Mouse (Mus musculus) testis, adult 2 months (tissue): ENCODE results near the gene Nxn. TPM values are rescaled to one million over a fixed set of nuclear protein-coding genes. Genes with fewer than 3 reads are reported as not detected.
A peak's percentile ranks its signal among the peaks of the same experiment; 100 is the strongest.

Experiments used
- H3K27ac ChIP-seq: fragments of 200-500 bp; 2 replicates; pipeline ENCODE4 v1.5.1; 2012; ENCODE audit warnings: low read depth, low read length; ENCODE audit not compliant: control insufficient read depth, insufficient read depth
- H3K27me3 ChIP-seq: fragments of 200-500 bp; 2 replicates; pipeline ENCODE4 v1.6.1; 2012; ENCODE audit warnings: mild to moderate bottlenecking, low read length, moderate library complexity; ENCODE audit not compliant: control insufficient read depth, insufficient read depth
- H3K36me3 ChIP-seq: fragments of 200-500 bp; 2 replicates; pipeline ENCODE4 v1.6.1; 2012; ENCODE audit warnings: mild to moderate bottlenecking, low read length; ENCODE audit not compliant: control insufficient read depth, insufficient read depth
- H3K4me1 ChIP-seq: fragments of 200-500 bp; 2 replicates; pipeline ENCODE4 v1.6.1; 2012; ENCODE audit warnings: low read length; ENCODE audit not compliant: control insufficient read depth, insufficient read depth
- H3K4me3 ChIP-seq: fragments of 200-500 bp; 2 replicates; pipeline ENCODE4 v1.5.1; 2012; ENCODE audit warnings: low read depth, mild to moderate bottlenecking, low read length, moderate library complexity, mixed read lengths; ENCODE audit not compliant: control insufficient read depth
- CTCF ChIP-seq: fragments of 200-500 bp; IDR thresholded peaks from 2 replicates; pipeline ENCODE4 v1.5.1; 2012; ENCODE audit warnings: low read depth, mild to moderate bottlenecking, inconsistent platforms, low read length, moderate library complexity; ENCODE audit not compliant: control insufficient read depth, insufficient read depth, insufficient replicate concordance
- POLR2A ChIP-seq: fragments of 200-500 bp; IDR thresholded peaks from 2 replicates; pipeline ENCODE4 v1.6.1; 2012; ENCODE audit warnings: low read depth, mild to moderate bottlenecking, inconsistent platforms, low read length, moderate library complexity; ENCODE audit not compliant: control insufficient read depth
- polyA plus RNA-seq: library from polyadenylated mRNA; depleted of rRNA; stranded (reverse); fragments of >200 nt; gene quantifications from 2 replicates; pipeline ENCODE4 v1.2.3, GENCODE M21; 2012

Nxn gene
- polyA plus RNA-seq, 1 experiment = 83.2 TPM

GRCm38 (mm10) chr11:76339141-76339540 is 59.8 kb downstream of the Nxn start:
- Histone ChIP-seq H3K4me3 (no peak overlapping the region), H3K27me3 (no peaks in the 10 kb centered on the region), H3K27ac (no peak overlapping the region), H3K4me1 (peaks cover 3% of the 10 kb centered on the region; the same call in 1 of the 2 replicates), H3K36me3 (no peaks in the 10 kb centered on the region; the same call in 1 of the 2 replicates)
- no peak for TF ChIP-seq CTCF
- TF ChIP-seq POLR2A = no peak

GRCm38 (mm10) chr11:76338656-76339055 is 60.3 kb downstream of the Nxn start:
- Histone ChIP-seq H3K27ac (no peak overlapping the region), H3K36me3 (no peaks in the 10 kb centered on the region; the same call in 1 of the 2 replicates), H3K27me3 (no peaks in the 10 kb centered on the region), H3K4me1 (peaks cover 3% of the 10 kb centered on the region; the same call in 1 of the 2 replicates), H3K4me3 (no peak overlapping the region)
- TF ChIP-seq POLR2A (no peak), CTCF (no peak)

- TF ChIP-seq POLR2A (no peak), CTCF (no peak)
- Histone ChIP-seq H3K27ac (no peak overlapping the region), H3K36me3 (no peaks in the 10 kb centered on the region; the same call in 1 of the 2 replicates), H3K4me1 (peaks cover 3% of the 10 kb centered on the region; the same call in 1 of the 2 replicates), H3K4me3 (no peak overlapping the region), H3K27me3 (no peaks in the 10 kb centered on the region)
Measured at GRCm38 (mm10) chr11:76337764-76338163, 61.2 kb downstream of the Nxn start.

GRCm38 (mm10) chr11:76337236-76337635 is 61.7 kb downstream of the Nxn start:
- no peak overlapping the region for H3K27ac ChIP-seq
- H3K4me3 ChIP-seq = no peak overlapping the region
- TF ChIP-seq CTCF (no peak), POLR2A (no peak)
- no peaks in the 10 kb centered on the region for H3K36me3 ChIP-seq
- H3K4me1 ChIP-seq = peaks cover 7% of the 10 kb centered on the region
- no peaks in the 10 kb centered on the region for H3K27me3 ChIP-seq

- Histone ChIP-seq H3K4me3 (no peak overlapping the region), H3K27ac (no peak overlapping the region), H3K27me3 (no peaks in the 10 kb centered on the region), H3K36me3 (no peaks in the 10 kb centered on the region), H3K4me1 (peaks cover 7% of the 10 kb centered on the region)
- TF ChIP-seq POLR2A (no peak), CTCF (no peak)
Measured at GRCm38 (mm10) chr11:76336224-76336623, 62.7 kb downstream of the Nxn start.

GRCm38 (mm10) chr11:76334966-76335365 is 64.0 kb downstream of the Nxn start:
- no peaks in the 10 kb centered on the region for H3K36me3 ChIP-seq
- no peaks in the 10 kb centered on the region for H3K27me3 ChIP-seq
- H3K4me3 ChIP-seq = no peak overlapping the region
- TF ChIP-seq CTCF (no peak), POLR2A (no peak)
- peaks cover 7% of the 10 kb centered on the region for H3K4me1 ChIP-seq
- H3K27ac ChIP-seq = no peak overlapping the region

- peaks cover 7% of the 10 kb centered on the region for H3K4me1 ChIP-seq
- H3K36me3 ChIP-seq = no peaks in the 10 kb centered on the region
- no peaks in the 10 kb centered on the region for H3K27me3 ChIP-seq
- TF ChIP-seq POLR2A (no peak), CTCF (no peak)
- 0 out of 2 replicates have a peak overlapping the region, but pooled peaks have one; percentile 12 for H3K27ac ChIP-seq
- no peak overlapping the region for H3K4me3 ChIP-seq
Measured at GRCm38 (mm10) chr11:76332240-76332639, 66.7 kb downstream of the Nxn start.
